Mouse (Mus musculus) megakaryocyte-erythroid progenitor cell, adult 5 weeks (primary cell): Measurements from ENCODE around the gene Lmbr1. TPM values are rescaled to one million over a fixed set of nuclear protein-coding genes. Genes with fewer than 3 reads are reported as not detected.

Experiments used
- polyA plus RNA-seq: library from polyadenylated mRNA; stranded (reverse); fragments of >175 nt; gene quantifications from 2 replicates; pipeline ENCODE4 v1.2.3, GENCODE M21; 2012

The Lmbr1 gene
- 0.86 and 0.93 TPM in 2 replicates for polyA plus RNA-seq

GRCm38 (mm10) chr5:29378298-29379036, at the start of gene Lmbr1:
Gene Lmbr1, minus strand, starts transcription at chr5:29378390.

GRCm38 (mm10) chr5:29195570-29196263, 182.5 kb downstream of the Lmbr1 start, which contains the start of gene Rnf32:
Gene Rnf32, plus strand, starts transcription at chr5:29195992.

Other genes starting within 250 kb of the Lmbr1 start
- gene Rnf32, start 182.4 kb downstream of the Lmbr1 start, polyA plus RNA-seq = not detected in 2 replicates
- 7.6 and 9.8 TPM in 2 replicates for gene Nom1, start 56.3 kb upstream of the Lmbr1 start, polyA plus RNA-seq
- not detected in 2 replicates for gene Mnx1, start 100.1 kb upstream of the Lmbr1 start, polyA plus RNA-seq
- 2.3 and 2.4 TPM in 2 replicates for gene Ube3c, start 190.9 kb upstream of the Lmbr1 start, polyA plus RNA-seq